Mouse (Mus musculus) small intestine, adult 2 months (tissue): Measurements from ENCODE around the gene Exoc3.

Source experiments
- CTCF ChIP-seq: fragments of 200-500 bp; IDR thresholded peaks from 2 replicates; pipeline ENCODE4 v1.5.1; 2012; ENCODE audit warnings: low read depth, mild to moderate bottlenecking, control low read depth, inconsistent platforms, low read length, moderate library complexity, mixed read lengths; ENCODE audit not compliant: insufficient replicate concordance, insufficient read length; ENCODE audit errors: extremely low read depth
- POLR2A ChIP-seq: fragments of 200-500 bp; IDR thresholded peaks from 2 replicates; pipeline ENCODE4 v1.6.1; 2012; ENCODE audit warnings: low read depth, mild to moderate bottlenecking, control low read depth, inconsistent platforms, low read length, moderate library complexity

DNA sequence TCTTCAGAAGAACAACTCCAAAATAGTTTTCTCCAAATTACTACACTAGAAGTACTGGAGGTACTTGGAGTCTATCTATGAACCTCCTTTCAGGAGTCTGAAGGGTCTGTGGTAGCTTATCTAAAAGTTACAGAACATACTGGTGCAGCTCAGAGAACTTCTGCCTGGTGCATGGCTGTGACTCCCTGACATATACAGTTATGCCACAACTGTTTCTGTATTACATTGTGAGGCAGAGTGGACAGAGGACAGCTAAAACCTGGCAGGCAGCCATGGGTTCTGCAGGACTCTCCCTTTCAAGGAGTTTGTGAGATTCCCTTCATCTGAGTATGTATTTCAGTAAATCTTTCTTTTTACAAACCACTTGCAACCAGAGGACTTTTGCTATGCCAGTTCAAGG is 38.0 kb upstream of the Exoc3 start:
- no peak for TF ChIP-seq CTCF
- no peak for TF ChIP-seq POLR2A
